Mouse (Mus musculus) kidney, postnatal 10 days (tissue): ENCODE measurements around the gene Ankrd45.
"Not testable (repeated sequence)": the region's sequence is repeated elsewhere in the genome, so short reads cannot be mapped to it uniquely, and the experiment has no call there.

Source experiments
- DNase-seq: peaks from one replicate; pipeline ENCODE4 v3.0.0; 2021; ENCODE audit warnings: mixed read lengths

Gene Ankrd45

GRCm38 (mm10) chr1:161190253-161190910 lies 47.9 kb downstream of the Ankrd45 start:
- no peak for DNase-seq

- peak; percentile 88 for DNase-seq
Measured at GRCm38 (mm10) chr1:161195541-161196351, 53.3 kb downstream of the Ankrd45 start.

- DNase-seq, result not testable (repeated sequence)
Measured at GRCm38 (mm10) chr1:161196364-161196763, 53.9 kb downstream of the Ankrd45 start.

GRCm38 (mm10) chr1:161199856-161200255 lies 57.4 kb downstream of the Ankrd45 start:
- DNase-seq, result no peak

GRCm38 (mm10) chr1:161214465-161214864 lies 72.0 kb downstream of the Ankrd45 start:
- DNase-seq, result no peak

GRCm38 (mm10) chr1:161219816-161220215 lies 77.3 kb downstream of the Ankrd45 start:
- DNase-seq, result no peak
